Mouse (Mus musculus) MEL-GATA-1-ER (cell line): ENCODE data around the gene Olfr813.
"Not testable (repeated sequence)": the region's sequence is repeated elsewhere in the genome, so short reads cannot be mapped to it uniquely, and the experiment has no call there.

Source experiments
- DNase-seq: peaks from one replicate; pipeline ENCODE4 v3.0.0-alpha.2; 2012; ENCODE audit warnings: low read depth; ENCODE audit errors: extremely low read depth

Gene Olfr813

GRCm38 (mm10) chr10:129855067-129855466 is at the start of gene Olfr813:
Gene Olfr813, plus strand, starts transcription at chr10:129855367.
- no peak for DNase-seq

DNA sequence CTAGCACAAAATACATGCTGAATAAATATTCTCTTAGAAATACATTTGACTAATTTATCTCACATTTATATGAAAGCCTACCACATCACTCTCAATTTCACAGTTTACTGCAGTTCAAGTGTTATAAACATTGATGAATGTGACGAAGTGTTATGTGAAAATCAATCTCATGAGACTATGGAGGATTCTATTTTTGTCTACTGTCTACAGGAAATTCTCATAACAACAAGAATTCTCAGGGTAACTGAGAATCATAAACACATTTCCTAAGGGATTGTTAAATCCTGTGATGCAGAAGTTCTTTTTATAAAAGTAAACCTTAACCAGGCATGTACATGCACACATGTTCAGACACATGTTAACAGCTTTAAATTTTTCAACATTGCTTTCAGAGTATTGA is 9.2 kb upstream of the Olfr813 start, which contains the start of gene Olfr812:
Gene Olfr812 (minus strand): TSS at position 101 of the 400 bp plus-strand sequence.
- DNase-seq = no peak

GRCm38 (mm10) chr10:129847343-129847742 is 7.8 kb upstream of the Olfr813 start:
- no peak for DNase-seq

DNA sequence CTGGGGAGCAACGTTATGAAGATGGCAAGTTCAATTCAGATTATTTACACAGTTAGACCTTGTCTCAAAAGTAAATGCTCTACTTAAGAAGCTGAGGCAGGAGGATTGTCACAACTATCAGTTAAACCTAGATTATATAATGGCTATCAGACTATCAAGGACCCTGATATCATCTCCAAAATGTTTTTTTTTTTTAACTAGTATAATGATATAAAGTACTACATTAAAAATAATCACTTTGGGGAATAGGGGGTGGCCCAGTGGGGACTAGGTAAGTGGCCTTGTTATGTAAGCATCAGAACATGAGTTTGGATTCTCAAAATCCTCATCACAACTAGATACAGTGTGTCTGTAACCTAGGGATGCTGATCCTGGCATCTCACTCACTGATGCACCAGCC is 24.6 kb downstream of the Olfr813 start, which contains the start of gene Olfr814:
Gene Olfr814 (minus strand): TSS at position 101 of the 400 bp plus-strand sequence.
- DNase-seq = not testable (repeated sequence)

GRCm38 (mm10) chr10:129885496-129885895 is 30.3 kb downstream of the Olfr813 start:
- not testable (repeated sequence) for DNase-seq

DNA sequence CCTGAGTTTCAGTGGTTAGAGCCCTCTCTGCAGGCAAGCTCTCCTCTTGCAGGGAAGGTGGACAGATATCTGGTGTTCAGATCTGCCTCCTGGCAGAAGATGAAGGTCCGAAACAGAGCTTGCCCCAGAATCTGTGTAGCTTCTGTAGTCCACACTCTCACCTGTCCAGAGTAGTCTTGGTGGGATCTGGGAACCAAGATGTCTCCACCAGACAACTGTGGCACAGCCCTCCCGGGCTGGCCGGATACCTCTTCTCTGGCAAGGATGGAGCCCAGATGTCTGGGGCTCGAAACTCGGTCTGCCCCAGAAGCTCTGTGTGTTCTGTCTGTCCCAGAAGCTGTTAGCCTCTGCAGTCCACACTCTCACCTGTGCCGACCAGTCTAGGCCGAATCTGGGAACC is 30.8 kb downstream of the Olfr813 start:
- no peak for DNase-seq

- not testable (repeated sequence) for DNase-seq
Observed at GRCm38 (mm10) chr10:129905767-129906166, 50.6 kb downstream of the Olfr813 start, which contains the start of gene Olfr815. Gene Olfr815, minus strand, starts transcription at chr10:129905867.
